Comparison of ENCODE assay signal across 15 mouse cellular contexts in the genomic region with DNA sequence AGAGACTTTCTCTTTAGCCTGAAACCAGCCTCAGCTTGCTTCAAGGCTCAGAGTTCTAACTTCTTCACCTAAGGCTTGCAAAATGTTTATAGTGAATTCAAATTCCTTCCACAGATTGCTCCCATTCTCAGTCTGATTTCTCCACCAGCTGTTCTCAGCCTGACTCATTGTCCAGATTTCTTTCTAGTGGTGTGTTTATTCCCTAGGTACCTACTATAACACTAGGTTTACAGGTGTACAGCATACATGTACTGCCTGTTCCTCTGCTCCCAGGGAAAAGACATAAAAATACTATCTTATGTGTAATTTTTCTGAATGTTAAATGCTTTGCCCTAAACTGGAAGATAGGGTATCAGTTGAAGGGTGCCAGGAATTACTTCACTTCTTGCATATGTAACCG.
"Had no signal": no experiment of that assay in that cellular context is flagged by ENCODE, and none has a peak within 500 bp of the region (broad histone marks: within the 10 kb centered on the region; RNA-seq: fewer than 3 reads in every experiment).

No protein-coding gene starts in this region.

- H3K9me3 ChIP-seq: neural tube, embryonic 13.5 days; neural tube, embryonic 15.5 days; stomach, embryonic 15.5 days had no signal

- DNase-seq: retina, postnatal 1 day; right cerebral cortex, adult 18-20 months; right cerebral cortex, postnatal 14 days; right cerebral cortex, postnatal 4 days; spleen, adult 18-20 months; thymus, adult 18-20 months; thymus, adult 2 months; thymus, postnatal 14 days; thymus, postnatal 25 days; thymus, postnatal 36 days; thymus, postnatal 4 days had no signal

- H3K4me3 ChIP-seq: neural tube, embryonic 13.5 days; neural tube, embryonic 15.5 days; stomach, embryonic 15.5 days had no signal

- H3K9ac ChIP-seq: neural tube, embryonic 13.5 days; neural tube, embryonic 15.5 days; stomach, embryonic 15.5 days had no signal

- H3K4me2 ChIP-seq: neural tube, embryonic 13.5 days; neural tube, embryonic 15.5 days; stomach, embryonic 15.5 days had no signal

- H3K36me3 ChIP-seq: neural tube, embryonic 13.5 days; neural tube, embryonic 15.5 days; stomach, embryonic 15.5 days had no signal

- H3K4me1 ChIP-seq: neural tube, embryonic 13.5 days; neural tube, embryonic 15.5 days; stomach, embryonic 15.5 days had no signal

- H3K27me3 ChIP-seq: neural tube, embryonic 13.5 days; neural tube, embryonic 15.5 days; stomach, embryonic 15.5 days had no signal

- H3K27ac ChIP-seq: neural tube, embryonic 13.5 days; neural tube, embryonic 15.5 days; stomach, embryonic 15.5 days; stomach, postnatal 0 days had no signal
